Mouse (Mus musculus) gastrocnemius, postnatal 4 days (tissue): ENCODE measurements around the gene AC124108.1. TPM values are rescaled to one million over a fixed set of nuclear protein-coding genes. Genes with fewer than 3 reads are reported as not detected.
A peak's percentile ranks its signal among the peaks of the same experiment; 100 is the strongest.

Experiments
- DNase-seq, 2 experiments: peaks; one replicate each; pipeline ENCODE4 v3.0.0; 2021 to 2022; ENCODE audit warnings: low spot score in 2 of 2, mixed read lengths in 2 of 2
- total RNA-seq, 2 experiments: library from RNA; stranded (reverse); gene quantifications; 2 replicates each; pipeline ENCODE4 v1.2.3; 2021

AC124108.1 gene
- total RNA-seq, 2 experiments from 2014 or later: 0.49 to 0.57 TPM

- peak in 1 of 2 experiments; percentile 22 for DNase-seq
Measured at GRCm38 (mm10) chr1:132200562-132201510, 9.6 kb downstream of the AC124108.1 start.

- no peak for DNase-seq
Measured at GRCm38 (mm10) chr1:132201511-132201860, 10.2 kb downstream of the AC124108.1 start.

DNA sequence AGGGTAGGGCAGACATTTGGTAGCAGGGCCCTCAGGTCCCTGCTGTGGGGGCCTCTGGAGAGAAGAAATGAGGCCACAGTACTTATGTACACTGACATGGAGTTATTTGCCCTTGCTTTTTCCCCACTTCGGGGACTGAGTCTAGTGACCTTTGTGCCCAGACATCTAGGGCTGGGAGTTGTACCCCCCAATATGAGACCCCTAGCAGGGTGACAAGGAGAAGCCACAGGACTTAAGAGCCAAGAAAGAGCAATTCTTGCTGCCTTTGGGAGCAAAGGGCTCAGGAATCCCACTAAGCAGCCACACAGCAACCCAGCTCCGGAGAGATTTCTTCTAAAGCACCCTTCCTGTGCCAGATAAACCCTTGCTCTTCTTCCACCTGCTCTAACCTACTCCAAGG is 10.7 kb downstream of the AC124108.1 start:
- DNase-seq: no peak

GRCm38 (mm10) chr1:132202771-132203170 is 11.5 kb downstream of the AC124108.1 start:
- DNase-seq: no peak

GRCm38 (mm10) chr1:132205958-132206357 is 14.7 kb downstream of the AC124108.1 start:
- DNase-seq: no peak

GRCm38 (mm10) chr1:132206828-132207227 is 15.6 kb downstream of the AC124108.1 start:
- DNase-seq: no peak

DNA sequence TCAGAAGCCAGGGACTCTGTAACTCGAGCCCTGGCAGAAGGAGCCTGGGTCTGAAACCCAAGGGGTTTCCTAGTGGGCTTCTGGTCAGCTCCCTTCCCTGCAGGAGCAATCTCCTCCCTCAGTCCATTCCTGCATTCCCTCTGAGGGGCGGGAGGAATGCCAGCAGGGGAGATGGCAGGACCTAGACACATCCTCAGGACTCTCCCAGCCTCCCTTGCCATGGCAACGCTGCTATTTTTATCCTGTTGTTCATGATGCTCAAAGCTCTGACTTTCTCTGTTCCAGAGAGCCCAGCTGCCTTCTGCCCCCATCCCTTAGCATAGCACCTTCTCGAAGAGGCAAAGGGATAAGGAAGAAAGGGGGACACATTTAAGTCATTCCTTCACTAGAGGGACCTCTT is 16.9 kb downstream of the AC124108.1 start:
- DNase-seq: no peak

GRCm38 (mm10) chr1:132209400-132209799 is 18.1 kb downstream of the AC124108.1 start:
- no peak for DNase-seq

DNA sequence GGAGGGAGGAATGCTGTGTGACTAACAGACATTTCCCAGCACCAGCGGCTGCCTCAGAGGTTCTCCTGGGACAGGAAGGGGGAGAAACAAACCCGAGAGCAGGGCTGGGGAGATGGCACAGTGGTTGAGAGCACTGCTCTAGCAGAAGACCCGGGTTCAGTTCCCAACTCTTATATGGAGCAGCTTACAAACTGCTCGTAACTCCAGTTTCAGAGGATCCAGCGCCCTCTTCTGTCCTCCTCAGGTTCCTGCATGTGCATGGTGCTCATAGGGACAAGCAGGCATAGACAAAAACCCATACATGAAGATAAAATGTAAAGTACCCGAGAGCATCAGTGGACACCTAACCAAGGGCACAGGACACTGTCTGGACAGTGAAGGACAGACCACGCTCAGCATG is 19.7 kb downstream of the AC124108.1 start:
- no peak for DNase-seq

DNA sequence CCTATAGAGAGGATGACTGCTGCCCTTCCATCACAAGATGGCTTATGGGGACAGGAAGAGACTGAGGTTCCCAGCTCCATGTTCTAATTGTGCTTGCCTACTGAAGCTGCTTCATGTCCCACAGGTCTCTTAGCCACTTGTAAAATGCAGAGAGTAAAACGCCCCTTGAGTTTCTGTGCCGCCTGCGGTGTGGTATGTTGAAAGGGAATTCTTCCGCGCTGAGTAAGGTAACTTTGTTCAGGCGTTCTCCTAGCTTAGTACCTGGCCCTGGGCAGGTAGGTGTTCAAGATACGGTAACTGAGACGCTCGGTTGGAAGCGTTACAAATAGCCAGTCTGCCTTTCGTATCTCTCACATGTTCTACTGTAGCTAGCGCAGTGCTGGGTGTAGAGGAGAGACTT is 20.4 kb downstream of the AC124108.1 start:
- no peak for DNase-seq

DNA sequence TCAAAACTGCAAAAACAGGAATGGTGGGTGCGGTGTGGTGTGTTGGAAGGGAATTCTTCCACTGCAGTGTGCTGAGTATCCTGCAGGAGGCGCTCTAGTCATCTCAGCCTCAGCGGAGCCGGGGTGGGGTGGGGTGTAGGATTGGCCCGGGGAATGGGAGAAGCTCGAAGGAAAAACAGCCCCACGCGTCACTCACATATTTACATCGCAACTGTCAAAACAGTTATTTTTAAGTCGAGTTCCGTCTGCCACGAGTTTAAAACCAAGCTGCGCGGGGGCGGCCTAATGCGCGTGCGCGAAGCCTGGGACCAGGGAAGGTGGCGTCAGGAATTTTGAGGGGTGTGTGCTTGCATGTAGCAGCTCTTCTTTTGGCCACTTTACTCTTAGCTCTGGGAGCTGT is 21.0 kb downstream of the AC124108.1 start:
- peak; percentile 39 to 51 for DNase-seq

- no peak for DNase-seq
Measured at GRCm38 (mm10) chr1:132213076-132213475, 21.8 kb downstream of the AC124108.1 start.

GRCm38 (mm10) chr1:132216276-132216675 is 25.0 kb downstream of the AC124108.1 start:
- DNase-seq: no peak

DNA sequence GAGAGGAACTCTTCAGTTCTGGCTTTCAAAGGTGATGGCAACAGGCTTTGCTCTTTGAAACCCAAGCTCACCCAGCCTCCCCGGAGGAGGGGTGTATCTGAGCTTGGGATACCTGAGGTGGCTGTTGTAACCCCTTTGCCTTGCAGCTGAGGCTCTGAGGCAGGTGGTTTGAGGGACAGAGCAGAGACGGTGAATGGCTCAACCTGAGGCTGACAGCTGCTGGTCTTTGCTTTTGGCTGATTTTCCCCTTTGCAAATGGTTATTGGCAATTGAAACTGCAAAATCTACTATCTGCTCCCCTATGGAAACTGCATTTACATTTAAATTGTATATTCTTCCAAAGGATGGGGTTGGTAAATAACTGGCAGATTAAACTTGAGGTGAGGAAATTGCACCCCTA is 30.4 kb downstream of the AC124108.1 start:
- no peak for DNase-seq

DNA sequence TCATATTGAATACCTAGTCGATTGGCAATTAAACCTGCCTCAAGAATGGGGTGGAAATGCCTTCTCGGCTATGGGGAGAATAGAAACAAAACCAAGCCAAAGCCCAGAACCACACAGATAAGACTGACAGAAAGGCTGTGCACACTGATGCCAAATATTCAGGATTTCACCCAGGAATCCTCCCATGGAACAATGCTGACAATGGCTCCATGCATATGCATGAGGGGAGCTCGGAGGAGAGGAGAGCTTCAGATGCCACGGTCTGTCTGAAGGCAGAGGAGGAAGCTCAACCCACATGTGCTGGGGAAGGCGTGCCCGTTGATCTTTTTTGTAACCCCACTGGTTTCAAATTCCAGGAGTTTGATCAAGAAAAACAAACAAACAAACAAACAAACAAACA is 30.9 kb downstream of the AC124108.1 start:
- DNase-seq: no peak

DNA sequence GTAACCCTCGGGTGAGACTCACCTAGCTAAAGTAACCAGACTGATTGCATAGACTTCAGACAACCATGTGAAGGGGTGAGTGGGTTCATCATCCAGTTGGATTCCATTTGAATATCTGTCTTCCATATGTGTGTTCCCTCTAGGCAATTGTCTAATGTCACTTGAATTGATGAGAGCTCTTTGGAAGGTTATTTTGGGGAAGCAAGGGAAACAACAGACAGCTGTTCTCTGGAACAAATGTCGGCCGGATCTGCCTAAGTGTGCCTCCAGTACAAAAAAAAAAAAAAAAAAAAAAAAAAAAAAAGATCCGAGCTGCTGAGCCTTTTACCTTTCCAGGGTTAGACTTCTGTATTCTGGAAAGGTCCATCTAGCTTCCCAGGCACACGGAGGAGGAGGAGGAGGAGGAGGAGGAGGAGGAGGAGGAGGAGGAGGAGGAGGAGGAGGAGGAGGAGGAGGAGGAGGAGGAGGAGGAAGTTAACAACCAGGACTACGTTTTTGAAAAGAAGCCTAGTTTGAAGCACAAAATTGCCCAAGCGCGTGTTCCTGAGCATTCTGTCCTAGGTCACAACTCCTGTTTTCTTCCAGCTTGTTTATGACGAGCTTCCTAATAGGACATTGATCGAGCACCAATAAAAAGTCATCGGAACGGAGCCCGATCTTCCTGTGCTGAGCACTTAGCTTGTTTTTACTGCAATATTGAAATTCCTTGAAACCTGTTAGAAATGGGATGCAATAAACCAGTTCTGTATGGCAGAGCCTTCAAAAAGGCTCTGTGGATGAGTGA is 35.2 kb downstream of the AC124108.1 start:
- no peak for DNase-seq

DNA sequence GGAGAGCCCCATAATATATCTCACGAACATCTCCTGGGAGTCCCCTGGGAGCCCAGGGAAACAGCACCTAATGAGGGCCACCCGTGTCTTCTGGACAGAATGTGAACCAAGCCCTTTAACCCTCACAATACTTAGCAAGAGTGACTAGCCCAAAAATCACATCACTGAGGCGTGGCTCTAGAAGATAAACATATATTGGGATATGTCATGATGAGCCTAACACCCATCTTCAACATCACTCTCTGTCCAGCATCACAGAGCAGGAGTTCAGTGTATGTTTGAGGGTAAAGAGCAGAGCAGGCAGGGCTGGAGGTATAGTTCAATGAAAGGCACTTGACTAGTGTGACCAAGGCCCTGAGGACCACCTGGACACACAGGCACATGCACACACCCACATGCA is 38.4 kb downstream of the AC124108.1 start, which contains the start of gene Gm10188:
Gene Gm10188, minus strand, starts transcription at position 101 of the 400 bp plus-strand sequence.
- no peak for DNase-seq

GRCm38 (mm10) chr1:132231470-132232274 is 40.4 kb downstream of the AC124108.1 start:
- DNase-seq: no peak

DNA sequence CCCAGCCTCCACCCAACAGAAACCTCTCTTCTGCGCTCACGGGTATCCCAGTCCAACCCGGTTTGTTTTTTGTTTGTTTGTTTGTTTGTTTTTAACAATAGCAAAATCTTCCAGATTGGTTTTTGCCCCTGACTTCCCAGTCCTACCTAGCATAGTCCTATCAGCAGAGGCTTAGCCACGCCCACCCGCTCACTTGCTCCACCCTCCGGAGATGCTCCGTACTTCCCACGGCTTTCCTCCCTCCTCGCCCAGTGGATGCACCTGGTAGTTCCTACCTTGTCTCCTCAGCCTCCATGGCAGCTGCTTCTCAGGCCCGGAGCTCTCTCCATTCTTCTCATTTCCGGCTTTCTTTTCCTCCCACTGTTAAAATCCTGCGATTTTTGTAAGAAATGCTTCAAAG is 42.3 kb downstream of the AC124108.1 start:
- DNase-seq: no peak

GRCm38 (mm10) chr1:132234757-132235273 is 43.6 kb downstream of the AC124108.1 start:
- DNase-seq: no peak

- DNase-seq: peak in 1 of 2 experiments; percentile 47
Measured at GRCm38 (mm10) chr1:132237585-132238159, 46.4 kb downstream of the AC124108.1 start.
